Mouse (Mus musculus) heart, postnatal 25 days (tissue): Measurements from ENCODE around the gene Vsig1. TPM values are rescaled to one million over a fixed set of nuclear protein-coding genes. Genes with fewer than 3 reads are reported as not detected.

Experiments used
- DNase-seq: peaks from one replicate; pipeline ENCODE4 v3.0.0; 2022; ENCODE audit warnings: low spot score
- intact Hi-C: fragments of 180-260 bp; cut with DNase I; formaldehyde crosslinking; loops from one replicate; pipeline ENCODE4 v1.15.1; 2025
- total RNA-seq, 2 experiments: library from RNA; stranded (reverse); gene quantifications; 2 replicates each; pipeline ENCODE4 v1.2.3; 2021

Vsig1 gene
- total RNA-seq: not detected

GRCm38 (mm10) chrX:140907360-140907759 lies at the start of gene Vsig1:
Gene Vsig1, plus strand, starts transcription at chrX:140907608.
- no peak for DNase-seq
- intact Hi-C loops: no loop called here

GRCm38 (mm10) chrX:140862760-140863159 lies 44.6 kb upstream of the Vsig1 start:
- intact Hi-C loops: no loop called here
- no peak for DNase-seq

GRCm38 (mm10) chrX:140863431-140863830 lies 44.0 kb upstream of the Vsig1 start:
- intact Hi-C loops: no loop called here
- DNase-seq: no peak

- no peak for DNase-seq
- intact Hi-C loops: no loop called here
Measured at GRCm38 (mm10) chrX:140887193-140887592, 20.2 kb upstream of the Vsig1 start.

- DNase-seq: no peak
- intact Hi-C loops: no loop called here
Measured at GRCm38 (mm10) chrX:140891796-140892195, 15.6 kb upstream of the Vsig1 start.

- DNase-seq: no peak
- intact Hi-C loops: no loop called here
Measured at GRCm38 (mm10) chrX:140903487-140903886, 3.9 kb upstream of the Vsig1 start.

DNA sequence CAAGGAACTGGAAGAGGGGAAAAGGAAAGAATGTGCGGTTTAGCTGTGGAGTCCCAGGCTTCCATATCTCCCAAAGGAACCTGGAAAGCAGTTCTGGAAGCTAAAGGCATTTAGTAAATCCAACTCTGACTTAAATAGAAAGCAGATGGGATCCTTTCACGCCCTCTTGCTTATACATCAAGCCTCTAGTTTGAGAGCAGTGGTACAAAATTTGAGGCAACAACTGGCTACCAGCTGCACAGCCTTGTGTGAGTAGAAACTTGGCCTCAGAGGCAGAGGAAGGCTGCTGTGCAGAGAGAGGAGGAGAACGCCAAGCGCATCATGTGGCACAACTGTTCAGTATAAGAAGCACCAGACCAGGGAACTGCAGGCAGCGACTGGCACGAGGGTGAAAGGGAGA lies 13.9 kb downstream of the Vsig1 start:
- intact Hi-C loops: no loop called here
- no peak for DNase-seq

GRCm38 (mm10) chrX:140932066-140932465 lies 24.7 kb downstream of the Vsig1 start:
- DNase-seq: no peak
- intact Hi-C loops: no loop called here

DNA sequence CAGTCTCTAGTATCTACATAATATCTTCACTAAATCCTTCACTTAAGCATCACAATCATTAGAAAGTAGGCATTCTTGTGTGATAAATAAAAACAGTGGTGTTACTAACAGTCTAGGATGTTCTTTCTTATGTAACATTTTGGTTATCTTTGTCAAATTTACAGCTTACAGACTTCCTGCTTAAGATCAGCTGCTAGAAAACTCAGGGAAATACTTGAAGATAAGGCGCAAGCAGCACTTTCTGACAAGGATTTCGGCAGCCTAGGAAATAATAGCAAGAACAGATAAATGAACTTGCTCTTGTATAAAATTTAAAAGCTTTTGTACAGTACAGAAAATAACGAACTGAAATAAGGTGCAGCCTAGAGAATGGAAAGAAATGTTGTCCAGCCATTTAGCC lies 25.9 kb downstream of the Vsig1 start:
- intact Hi-C loops: no loop called here
- DNase-seq: no peak

DNA sequence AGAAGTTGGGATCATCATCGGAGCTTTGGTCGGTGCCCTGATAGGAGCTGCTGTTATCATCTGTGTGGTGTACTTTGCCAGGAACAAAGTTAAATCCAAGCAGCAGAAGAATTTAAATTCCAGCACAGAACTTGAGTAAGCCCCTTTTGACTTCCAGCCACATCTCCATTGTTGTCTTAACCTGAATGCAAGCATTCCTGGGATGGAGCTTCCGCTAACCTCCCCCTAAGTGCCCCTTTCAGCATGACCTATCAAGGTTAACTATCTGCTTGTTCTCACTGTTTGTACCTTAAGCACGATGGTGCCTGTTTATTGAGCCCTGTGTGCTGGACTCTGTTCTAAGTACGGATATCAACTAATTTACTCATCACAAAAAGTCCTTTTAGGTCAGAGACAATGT lies 28.9 kb downstream of the Vsig1 start:
- intact Hi-C loops: no loop called here
- DNase-seq: no peak

DNA sequence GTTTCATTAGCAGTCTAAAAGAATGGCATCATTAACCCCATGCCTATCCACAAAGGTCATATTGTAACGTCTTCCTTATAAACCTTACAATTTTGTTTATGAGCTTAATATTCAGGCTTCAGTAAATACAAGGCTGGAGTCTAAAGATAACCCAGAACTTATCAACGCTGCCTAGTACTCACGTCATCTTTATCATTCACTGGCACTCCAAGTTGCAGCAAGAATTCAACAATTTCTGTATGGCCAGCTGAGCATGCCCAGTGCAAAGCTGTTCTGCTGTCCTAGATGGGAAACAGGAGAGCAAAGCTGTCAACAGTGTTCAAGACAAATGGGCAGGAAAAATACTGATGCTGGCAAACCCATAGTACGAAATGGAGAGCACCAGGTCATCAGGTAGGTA lies 46.2 kb downstream of the Vsig1 start:
- no peak for DNase-seq
- intact Hi-C loops: no loop called here

DNA sequence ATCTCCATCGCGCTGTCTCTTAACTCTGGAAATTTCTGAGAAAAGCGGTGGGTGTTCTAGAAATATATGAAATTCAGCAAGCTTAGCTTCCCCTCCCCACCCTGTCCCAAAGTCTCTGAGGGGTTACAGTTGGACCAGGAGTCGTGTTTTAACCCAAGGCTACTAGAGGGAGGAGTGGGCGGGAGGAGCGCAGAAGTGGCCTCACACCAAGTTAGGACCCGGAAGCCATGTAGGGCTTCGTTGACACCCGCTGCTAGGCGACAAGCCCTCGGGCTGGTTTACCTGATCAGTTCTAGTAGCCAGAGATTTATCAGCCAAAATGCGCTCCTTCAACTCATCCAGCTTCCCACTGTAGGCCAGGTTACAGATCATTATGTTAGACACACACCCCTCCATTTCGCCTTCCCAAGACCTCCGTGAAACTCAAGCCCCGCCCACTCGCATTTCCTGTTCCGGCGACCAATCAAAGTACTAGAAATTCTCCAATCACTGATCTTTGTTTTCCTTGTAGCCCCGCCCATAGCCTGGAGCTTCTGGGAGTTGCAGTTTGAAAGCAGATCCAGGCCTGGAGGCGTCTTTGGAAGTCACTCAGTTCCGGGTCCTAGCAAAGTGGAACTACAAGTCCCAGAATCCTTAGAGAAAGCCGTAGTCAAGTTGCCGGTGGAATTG lies 49.0 kb downstream of the Vsig1 start, which contains the start of the genes Psmd10 and Atg4a:
Psmd10 (minus strand) TSS at position 457 of the 669 bp plus-strand sequence.
Atg4a (plus strand) TSS at position 636 of the 669 bp plus-strand sequence.
- peak; percentile 84 for DNase-seq
- intact Hi-C loops: no loop called here

GRCm38 (mm10) chrX:140956959-140957358 lies 49.6 kb downstream of the Vsig1 start:
- intact Hi-C loops: no loop called here
- no peak for DNase-seq

DNA sequence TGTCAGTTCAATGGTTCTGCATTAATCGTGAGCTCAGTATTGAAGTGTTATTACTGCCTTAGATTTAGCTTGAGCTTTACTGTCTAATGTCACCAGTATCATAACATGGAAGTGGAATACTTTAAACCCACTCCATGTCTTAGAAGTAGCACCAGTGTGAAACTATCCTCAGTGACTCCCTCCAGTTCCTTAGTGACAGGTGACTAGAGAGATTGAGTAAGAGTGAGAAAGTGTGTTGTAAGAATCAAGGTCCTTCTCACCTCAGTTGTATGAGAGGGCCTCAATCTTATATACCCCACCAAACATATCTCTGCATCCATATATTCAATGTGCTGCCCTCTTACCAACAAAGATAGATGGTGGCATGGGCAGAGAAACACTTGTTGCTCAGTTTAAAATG lies 71.5 kb downstream of the Vsig1 start:
- intact Hi-C loops: no loop called here
- no peak for DNase-seq

GRCm38 (mm10) chrX:140979546-140979945 lies 72.1 kb downstream of the Vsig1 start:
- intact Hi-C loops: no loop called here
- DNase-seq: no peak

GRCm38 (mm10) chrX:140980163-140980562 lies 72.8 kb downstream of the Vsig1 start:
- DNase-seq: no peak
- intact Hi-C loops: no loop called here

DNA sequence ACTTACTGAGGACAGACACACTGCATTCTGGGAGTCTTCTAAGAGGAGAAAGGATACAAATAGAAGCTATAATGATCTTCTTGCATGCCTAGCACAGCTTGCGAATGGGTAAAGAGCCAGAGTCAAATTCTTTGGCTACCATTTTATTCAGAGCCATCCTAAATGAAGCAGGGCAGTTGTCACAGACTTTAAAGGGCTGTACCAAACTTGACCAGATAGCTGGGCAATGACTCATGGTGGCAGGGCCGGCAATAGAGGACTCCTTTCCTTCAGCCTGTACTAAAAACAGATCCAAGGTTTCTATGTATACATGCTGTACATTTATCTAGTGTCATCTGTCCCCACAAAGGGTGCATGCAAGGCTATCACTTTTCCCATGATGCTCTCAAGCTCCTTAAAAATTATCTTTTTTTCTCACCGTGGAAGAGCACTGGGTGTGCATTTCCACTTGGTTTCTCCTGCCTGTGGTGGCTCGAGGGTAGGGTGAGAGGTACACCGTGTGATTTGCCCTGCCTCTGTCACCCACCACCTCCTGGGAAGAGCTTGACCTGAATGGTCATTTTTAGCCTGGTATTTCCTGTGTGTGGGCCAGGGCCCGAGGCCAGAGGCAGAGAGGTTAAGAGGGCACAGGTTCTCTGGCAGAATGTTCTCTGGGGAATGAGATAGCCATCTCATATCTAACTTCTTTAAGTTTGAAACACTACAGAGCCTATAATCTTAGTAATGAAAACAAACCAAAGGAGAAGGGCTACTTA lies 76.0 kb downstream of the Vsig1 start:
- no peak for DNase-seq
- intact Hi-C loops: no loop called here

DNA sequence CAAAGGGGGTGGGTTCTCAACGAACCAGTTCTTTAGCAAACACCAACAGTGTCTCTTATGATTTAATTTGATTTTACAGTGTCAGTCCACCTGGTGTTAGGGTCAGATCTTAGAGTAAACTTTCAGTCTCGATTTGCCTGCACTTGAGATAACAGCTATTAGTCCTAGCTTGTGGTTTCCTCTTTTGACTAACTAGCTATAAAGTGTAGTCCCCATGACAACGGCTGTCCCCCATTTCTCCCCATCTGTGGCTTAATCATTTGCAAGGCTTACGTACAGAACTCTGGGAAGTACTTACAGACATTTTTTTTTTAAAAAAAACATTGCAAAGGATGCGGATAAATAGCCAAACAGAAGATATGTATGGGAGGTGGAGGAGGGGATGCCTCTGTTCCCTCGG lies 77.4 kb downstream of the Vsig1 start:
- intact Hi-C loops: no loop called here
- no peak for DNase-seq

DNA sequence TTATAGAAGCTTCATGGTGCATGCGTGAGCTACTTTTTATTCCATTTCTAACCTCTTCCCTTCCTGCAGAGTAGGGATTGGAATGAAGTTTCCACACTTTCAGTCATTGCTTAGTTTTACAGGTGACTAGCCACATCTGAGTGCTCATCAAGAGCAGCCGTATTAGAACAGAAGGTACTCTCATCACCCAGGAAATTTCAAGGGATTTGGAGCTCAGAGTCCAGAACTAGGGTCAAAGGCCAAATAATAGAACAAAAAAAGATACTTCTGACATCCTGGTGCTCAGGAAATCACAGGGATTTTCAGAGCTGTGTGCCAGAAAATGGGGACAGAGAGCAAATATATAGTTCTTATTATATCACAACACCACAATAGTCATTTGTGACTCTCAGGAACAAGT lies 77.8 kb downstream of the Vsig1 start:
- intact Hi-C loops: no loop called here
- no peak for DNase-seq
